Mouse (Mus musculus) liver, adult 2 months (tissue): Measurements from ENCODE around the gene Mta2.
"Not testable (repeated sequence)": the region's sequence is repeated elsewhere in the genome, so short reads cannot be mapped to it uniquely, and the experiment has no call there.

Experiments used
- CTCF ChIP-seq: fragments of 200-500 bp; IDR thresholded peaks from 2 replicates; pipeline ENCODE4 v1.5.1; 2011; ENCODE audit warnings: low read depth, low read length, control low read depth
- POLR2A ChIP-seq: fragments of 200-500 bp; IDR thresholded peaks from 2 replicates; pipeline ENCODE4 v1.6.1; 2011; ENCODE audit warnings: low read length, control low read depth; ENCODE audit not compliant: insufficient read depth; ENCODE audit errors: extremely low read depth

- TF ChIP-seq POLR2A, CTCF: not testable (repeated sequence)
Measured at GRCm38 (mm10) chr19:8896231-8896630, 45.4 kb upstream of the Mta2 start.
